Mouse (Mus musculus): ENCODE measurements around the gene Bbs2. TPM values are rescaled to one million over a fixed set of nuclear protein-coding genes. Genes with fewer than 3 reads are reported as not detected.

Gene Bbs2
- total and polyA plus RNA-seq, 3 experiments, result 3.4 to 6.8 TPM; not detected in 1

- H3K36me3 ChIP-seq (ENCODE audit: control insufficient read depth in 1 of 2, insufficient read depth in 2 of 2, low read length in 2 of 2), result peaks cover 0 to 2% of the 10 kb centered on the region in 2 experiments; a peak in 1 of 4 replicates
These were observed 50.9 kb downstream of the Bbs2 start for GRCm38 (mm10) chr8:94047845-94048244.

GRCm38 (mm10) chr8:94037806-94038205 is 60.9 kb downstream of the Bbs2 start:
- peak; percentile 59 for DNase-seq (ENCODE audit: low read depth, low spot score)
- peaks cover 9 to 20% of the 10 kb centered on the region in 2 experiments for H3K4me1 ChIP-seq (ENCODE audit: control insufficient read depth in 1 of 2, insufficient read depth in 2 of 2, low read length in 2 of 2)
- H3K9ac ChIP-seq (ENCODE audit: control insufficient read depth, low read depth, low read length, poor library complexity, severe bottlenecking), result peak overlapping the region; percentile 94
- TF ChIP-seq MYC (IDR thresholded peaks at IDR 0.05; ENCODE audit: low read depth, low read length) (0 out of 2 replicates have a peak, but pooled peaks have one; percentile 12), POLR2A (IDR thresholded peaks at IDR 0.05; ENCODE audit: control insufficient read depth in 1 of 2, insufficient read depth in 1 of 2, low read depth in 1 of 2, low read length in 2 of 2, poor library complexity in 1 of 2) (no peak), HCFC1 (IDR thresholded peaks at IDR 0.05; ENCODE audit: low read depth, low read length) (0 out of 2 replicates have a peak, but pooled peaks have one; percentile 3)
- peak overlapping the region; percentile 75 to 99 for H3K4me3 ChIP-seq (ENCODE audit: control insufficient read depth in 1 of 2, insufficient read depth in 1 of 2, low read depth in 2 of 2, low read length in 2 of 2)
- H3K79me2 ChIP-seq (ENCODE audit: control insufficient read depth, insufficient read depth, low read length, poor library complexity), result peaks cover 52% of the 10 kb centered on the region
- H3K27ac ChIP-seq (ENCODE audit: control insufficient read depth, low read depth, low read length), result peak overlapping the region; percentile 44
- H3K36me3 ChIP-seq (ENCODE audit: control insufficient read depth in 1 of 2, insufficient read depth in 2 of 2, low read length in 2 of 2), result peaks cover 2 to 34% of the 10 kb centered on the region in 2 experiments; a peak in 3 of 4 replicates
- H3K9me3 ChIP-seq (replicated peaks; ENCODE audit: insufficient read depth, low read length), result no peaks in the 10 kb centered on the region
- no peaks in the 10 kb centered on the region for H3K27me3 ChIP-seq (ENCODE audit: control insufficient read depth in 1 of 2, insufficient read depth in 2 of 2, low read length in 2 of 2)

More at GRCm38 (mm10) chr8:94047845-94048244, 50.9 kb downstream of the Bbs2 start:
- H3K9ac ChIP-seq (ENCODE audit: control insufficient read depth, low read depth, low read length, poor library complexity, severe bottlenecking), result no peak overlapping the region
- no peaks in the 10 kb centered on the region for H3K9me3 ChIP-seq (replicated peaks; ENCODE audit: insufficient read depth, low read length)
- H3K4me3 ChIP-seq (ENCODE audit: control insufficient read depth in 1 of 2, insufficient read depth in 1 of 2, low read depth in 2 of 2, low read length in 2 of 2), result no peak overlapping the region
- no peak for DNase-seq (ENCODE audit: low read depth, low spot score)
- no peak overlapping the region for H3K27ac ChIP-seq (ENCODE audit: control insufficient read depth, low read depth, low read length)
- no peak for TF ChIP-seq TBP (IDR thresholded peaks at IDR 0.05; ENCODE audit: low read depth, low read length)
- TF ChIP-seq POLR2AphosphoS5 (IDR thresholded peaks at IDR 0.05; ENCODE audit: borderline replicate concordance, low read depth, low read length), result no peak
- no peak for TF ChIP-seq RAD21 (IDR thresholded peaks at IDR 0.05; ENCODE audit: low read depth, low read length)
- no peaks in the 10 kb centered on the region for H3K27me3 ChIP-seq (ENCODE audit: control insufficient read depth in 1 of 2, insufficient read depth in 2 of 2, low read length in 2 of 2)
- H3K79me2 ChIP-seq (ENCODE audit: control insufficient read depth, insufficient read depth, low read length, poor library complexity), result no peaks in the 10 kb centered on the region; the same call in 1 of the 2 replicates
- H3K4me1 ChIP-seq (ENCODE audit: control insufficient read depth in 1 of 2, insufficient read depth in 2 of 2, low read length in 2 of 2), result no peaks in the 10 kb centered on the region

- H3K79me2 ChIP-seq (ENCODE audit: control insufficient read depth, insufficient read depth, low read length, poor library complexity), result peaks cover 57% of the 10 kb centered on the region
- H3K9ac ChIP-seq (ENCODE audit: control insufficient read depth, low read depth, low read length, poor library complexity, severe bottlenecking), result peak within 1 kb of the TSS; percentile 94
- DNase-seq (ENCODE audit: low read depth, low spot score), result peak; percentile 99
- H3K36me3 ChIP-seq (ENCODE audit: control insufficient read depth in 1 of 2, insufficient read depth in 2 of 2, low read length in 2 of 2), result peaks cover 2 to 36% of the 10 kb centered on the region in 2 experiments
- no peaks in the 10 kb centered on the region for H3K9me3 ChIP-seq (replicated peaks; ENCODE audit: insufficient read depth, low read length)
- H3K27me3 ChIP-seq (ENCODE audit: control insufficient read depth in 1 of 2, insufficient read depth in 2 of 2, low read length in 2 of 2), result no peaks in the 10 kb centered on the region
- peak within 1 kb of the TSS; percentile 82 to 99 for H3K4me3 ChIP-seq (ENCODE audit: control insufficient read depth in 1 of 2, insufficient read depth in 1 of 2, low read depth in 2 of 2, low read length in 2 of 2)
- peak within 1 kb of the TSS; percentile 85 for H3K27ac ChIP-seq (ENCODE audit: control insufficient read depth, low read depth, low read length)
- H3K4me1 ChIP-seq (ENCODE audit: control insufficient read depth in 1 of 2, insufficient read depth in 2 of 2, low read length in 2 of 2), result peaks cover 9 to 20% of the 10 kb centered on the region in 2 experiments
- TF ChIP-seq HCFC1 (IDR thresholded peaks at IDR 0.05; ENCODE audit: low read depth, low read length) (peak; percentile 94), MAX (IDR thresholded peaks at IDR 0.05; ENCODE audit: low read length) (peak; percentile 3; the same call in 1 of the 2 replicates), TBP (IDR thresholded peaks at IDR 0.05; ENCODE audit: low read depth, low read length) (peak; percentile 88), KAT2A (conservative IDR thresholded peaks at IDR 0.05; ENCODE audit: low read depth, low read length) (peak; percentile 96), ELF1 (IDR thresholded peaks at IDR 0.05; ENCODE audit: low read depth, low read length) (peak; percentile 90), POLR2AphosphoS2 (IDR thresholded peaks at IDR 0.05; ENCODE audit: low read length) (peak; percentile 81), CHD2 (IDR thresholded peaks at IDR 0.05; ENCODE audit: low read length) (peak; percentile 94), EP300 (IDR thresholded peaks at IDR 0.05; ENCODE audit: low read depth in 1 of 2, low read length in 2 of 2) (no peak), MYB (IDR thresholded peaks at IDR 0.05; ENCODE audit: low read depth, low read length) (no peak), SIN3A (IDR thresholded peaks at IDR 0.05; ENCODE audit: low read length) (peak; percentile 78), NELFE (IDR thresholded peaks at IDR 0.05; ENCODE audit: low read depth, low read length) (peak; percentile 83), RCOR1 (IDR thresholded peaks at IDR 0.05; ENCODE audit: low read depth, low read length) (no peak), CHD1 (IDR thresholded peaks at IDR 0.05; ENCODE audit: low read depth, low read length) (no peak), MAZ (IDR thresholded peaks at IDR 0.05; ENCODE audit: low read depth, low read length) (no peak), TCF12 (IDR thresholded peaks at IDR 0.05; ENCODE audit: low read depth, low read length) (no peak; the same call in 1 of the 2 replicates), UBTF (IDR thresholded peaks at IDR 0.05; ENCODE audit: borderline replicate concordance, insufficient read depth, low read depth, low read length) (no peak), JUND (IDR thresholded peaks at IDR 0.05; ENCODE audit: low read depth, low read length) (no peak), TAL1 (IDR thresholded peaks at IDR 0.05; ENCODE audit: low read length) (no peak), ETS1 (IDR thresholded peaks at IDR 0.05; ENCODE audit: low read depth, low read length) (no peak), ZNF384 (IDR thresholded peaks at IDR 0.05; ENCODE audit: low read depth, low read length) (no peak), SMC3 (IDR thresholded peaks at IDR 0.05; ENCODE audit: low read depth, low read length) (no peak), ZMIZ1 (IDR thresholded peaks at IDR 0.05; ENCODE audit: low read depth, low read length) (no peak; the same call in 1 of the 2 replicates), RAD21 (IDR thresholded peaks at IDR 0.05; ENCODE audit: low read depth, low read length) (no peak)
These were observed 61.7 kb downstream of the Bbs2 start, which contains the start of the genes Nudt21 and Ogfod1 for GRCm38 (mm10) chr8:94036944-94037524. Gene Nudt21 (minus strand): TSS chr8:94037031. Gene Ogfod1 (plus strand): TSS chr8:94037198.
